Mouse (Mus musculus) lung, postnatal 0 days (tissue): ENCODE measurements around the gene Bad. TPM values are rescaled to one million over a fixed set of nuclear protein-coding genes. Genes with fewer than 3 reads are reported as not detected.
A peak's percentile ranks its signal among the peaks of the same experiment; 100 is the strongest.
"Not testable (repeated sequence)": the region's sequence is repeated elsewhere in the genome, so short reads cannot be mapped to it uniquely, and the experiment has no call there.

Experiments used
- ATAC-seq: fragments of 200-750 bp; cut with Nextera tagmentation; 2 replicates; pipeline ENCODE4 v1.8.0; 2017; ENCODE audit warnings: moderate library complexity
- DNase-seq: peaks from one replicate; pipeline ENCODE4 v3.0.0-alpha.2; 2016; ENCODE audit warnings: low spot score
- H3K27ac ChIP-seq: fragments of 300-500 bp; sonication (generic); 2 replicates; pipeline ENCODE4 v1.5.1; 2014; ENCODE audit warnings: antibody characterized with exemption, mild to moderate bottlenecking, low read length, mixed read lengths
- H3K27me3 ChIP-seq: fragments of 300-500 bp; sonication (generic); replicated peaks from 2 replicates; pipeline ENCODE4 v1.6.1; 2014; ENCODE audit warnings: low read length, mixed read lengths; ENCODE audit not compliant: insufficient read depth
- H3K36me3 ChIP-seq: fragments of 300-500 bp; sonication (generic); 2 replicates; pipeline ENCODE4 v1.6.1; 2014; ENCODE audit warnings: low read length, mixed read lengths; ENCODE audit not compliant: insufficient read depth
- H3K4me1 ChIP-seq: fragments of 300-500 bp; sonication (generic); 2 replicates; pipeline ENCODE4 v1.6.1; 2014; ENCODE audit warnings: antibody characterized with exemption, low read depth, low read length, mixed read lengths; ENCODE audit not compliant: insufficient read depth
- H3K4me2 ChIP-seq: fragments of 300-500 bp; sonication (generic); replicated peaks from 2 replicates; pipeline ENCODE4 v1.6.1; 2014; ENCODE audit warnings: low read depth, mild to moderate bottlenecking, low read length, moderate library complexity, mixed read lengths
- H3K4me3 ChIP-seq: fragments of 300-500 bp; sonication (generic); 2 replicates; pipeline ENCODE4 v1.5.1; 2014; ENCODE audit warnings: low read depth, low read length
- H3K9ac ChIP-seq: fragments of 300-500 bp; sonication (generic); replicated peaks from 2 replicates; pipeline ENCODE4 v1.6.1; 2014; ENCODE audit warnings: low read depth, mild to moderate bottlenecking
- H3K9me3 ChIP-seq: fragments of 300-500 bp; sonication (generic); 2 replicates; pipeline ENCODE4 v1.6.1; 2016; ENCODE audit warnings: low read length, mixed read lengths
- CTCF ChIP-seq: IDR thresholded peaks from 2 replicates; pipeline ENCODE4 v1.5.1; 2016; ENCODE audit warnings: antibody characterized with exemption, mild to moderate bottlenecking
- EP300 ChIP-seq: IDR thresholded peaks from 2 replicates; pipeline ENCODE4 v1.6.1; 2016; ENCODE audit warnings: antibody characterized with exemption, mild to moderate bottlenecking, control low read depth
- WGBS: fragments of 180-500 bp; shearing (Covaris S2); extraction: QIAGEN DNeasy Blood & Tissue Kit; methylation state at CpG from one replicate; pipeline ENCODE4 v1.1.7; 2014; 5-methylcytosine and 5-hydroxymethylcytosine counted together
- polyA plus RNA-seq: library from polyadenylated mRNA; unstranded; fragments of >200 nt; fragmentation: Nextera tagmentation; extraction: Ambion mirVana; gene quantifications from 2 replicates; pipeline ENCODE4 v1.2.1, GENCODE M21; 2015

Gene Bad
- polyA plus RNA-seq, 1 experiment from 2014 or later: 106 TPM

- Histone ChIP-seq H3K27ac (no peak overlapping the region), H3K4me2 (peak overlapping the region; percentile 98; the same call in 1 of the 2 replicates), H3K9ac (no peak overlapping the region), H3K4me3 (no peak overlapping the region), H3K36me3 (no peaks in the 10 kb centered on the region), H3K4me1 (peaks cover 1% of the 10 kb centered on the region), H3K9me3 (no peaks in the 10 kb centered on the region), H3K27me3 (no peaks in the 10 kb centered on the region)
- no peak for DNase-seq
- TF ChIP-seq CTCF: no peak
- TF ChIP-seq EP300: no peak
- no peak for ATAC-seq
- 77% methylated on average over 10 of the region's 10 CpGs for WGBS
Measured at GRCm38 (mm10) chr19:6985951-6986708, 44.5 kb downstream of the Bad start.

- no peak for TF ChIP-seq EP300
- TF ChIP-seq CTCF: no peak
- 0% methylated on average over 42 of the region's 85 CpGs for WGBS
- H3K9me3 ChIP-seq: no peaks in the 10 kb centered on the region
- peak within 1 kb of the TSS; percentile 81 for H3K4me3 ChIP-seq
- H3K4me2 ChIP-seq: peak within 1 kb of the TSS; percentile 98
- no peaks in the 10 kb centered on the region for H3K27me3 ChIP-seq
- peaks cover 4% of the 10 kb centered on the region; the same call in 1 of the 2 replicates for H3K4me1 ChIP-seq
- peak; percentile 53 for DNase-seq
- H3K9ac ChIP-seq: peak within 1 kb of the TSS; percentile 70
- no peaks in the 10 kb centered on the region for H3K36me3 ChIP-seq
- peak; percentile 56 for ATAC-seq
- peak within 1 kb of the TSS; percentile 75 for H3K27ac ChIP-seq
Measured at GRCm38 (mm10) chr19:6987061-6987903, 45.6 kb downstream of the Bad start, which contains the start of gene Vegfb. Gene Vegfb (minus strand): TSS chr19:6987651.

DNA sequence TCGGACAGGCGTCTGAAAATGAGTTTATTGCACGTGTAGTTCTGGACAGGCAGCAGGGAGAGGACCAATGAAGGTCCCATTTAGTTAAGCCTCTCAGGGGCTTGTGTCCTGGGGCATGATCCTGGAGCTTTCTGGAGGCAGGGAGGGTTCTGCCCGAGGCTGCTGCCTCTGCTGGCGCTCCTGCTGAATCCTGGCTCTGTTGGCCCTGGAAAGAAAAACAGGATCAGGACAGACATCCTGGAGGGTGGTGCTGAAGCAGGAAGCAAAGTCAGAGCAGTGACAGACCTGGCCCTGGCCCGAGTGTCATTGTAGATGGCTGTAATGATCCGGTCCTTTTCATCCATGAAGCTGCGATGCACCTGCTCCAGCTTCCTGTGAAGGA, 46.2 kb downstream of the Bad start:
- H3K36me3 ChIP-seq: no peaks in the 10 kb centered on the region
- 7% methylated on average over 8 of the region's 8 CpGs for WGBS

DNA sequence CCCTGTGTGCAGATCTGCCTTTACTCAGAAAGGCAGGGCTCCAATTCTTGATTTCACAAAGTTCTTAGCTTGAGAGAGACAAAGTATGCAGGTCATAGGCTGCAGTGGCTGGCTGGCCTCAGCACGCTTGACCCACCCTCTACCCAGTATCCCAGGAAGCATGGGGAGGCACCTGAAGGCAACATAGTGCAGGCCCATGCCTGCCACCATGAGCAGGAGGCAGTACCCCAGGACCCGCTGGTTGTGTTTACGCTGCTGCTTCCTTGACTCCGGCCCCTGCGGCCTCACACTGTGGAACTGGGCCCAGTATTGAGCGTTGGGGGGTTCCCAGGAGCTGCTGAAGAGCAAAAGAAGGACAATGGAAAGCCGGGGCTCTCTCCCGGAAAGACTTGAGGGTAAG, 47.6 kb downstream of the Bad start:
- TF ChIP-seq EP300 (no peak), CTCF (no peak)
- Histone ChIP-seq H3K4me1 (peaks cover 8% of the 10 kb centered on the region; the same call in 1 of the 2 replicates), H3K27me3 (no peaks in the 10 kb centered on the region), H3K27ac (no peak overlapping the region), H3K4me3 (no peak overlapping the region), H3K9me3 (no peaks in the 10 kb centered on the region), H3K4me2 (no peak overlapping the region), H3K9ac (no peak overlapping the region), H3K36me3 (no peaks in the 10 kb centered on the region)
- ATAC-seq: no peak
- 74% methylated on average over 8 of the region's 8 CpGs for WGBS
- DNase-seq: no peak

More for the DNA sequence above, 46.2 kb downstream of the Bad start:
- H3K9me3 ChIP-seq: no peaks in the 10 kb centered on the region
- H3K27ac ChIP-seq: 0 out of 2 replicates have a peak overlapping the region, but pooled peaks have one; percentile 75
- peak overlapping the region; percentile 81 for H3K4me3 ChIP-seq
- TF ChIP-seq EP300: no peak
- no peak for TF ChIP-seq CTCF
- H3K4me2 ChIP-seq: peak overlapping the region; percentile 98
- peak overlapping the region; percentile 70 for H3K9ac ChIP-seq
- peaks cover 6% of the 10 kb centered on the region; the same call in 1 of the 2 replicates for H3K4me1 ChIP-seq
- no peak for DNase-seq
- no peak for ATAC-seq
- no peaks in the 10 kb centered on the region for H3K27me3 ChIP-seq

DNA sequence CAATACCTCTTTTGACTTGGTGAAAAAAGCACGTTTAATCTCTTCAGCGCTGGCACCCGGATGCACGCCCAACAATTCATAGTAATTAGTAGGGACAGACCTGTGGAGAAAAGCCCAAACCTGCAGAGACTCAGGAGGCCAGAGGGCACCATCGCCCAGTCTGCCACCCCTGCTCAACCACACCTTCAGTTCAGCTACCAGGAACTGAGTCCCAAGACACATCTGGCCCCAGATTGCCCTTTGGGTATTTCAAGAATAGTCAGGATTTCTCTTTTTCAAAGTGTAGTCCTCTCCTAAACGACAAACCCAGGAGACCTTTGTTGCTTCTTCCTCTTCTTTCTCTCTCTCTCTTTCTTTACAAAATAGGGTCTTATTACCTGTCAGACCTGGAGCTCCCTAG, 49.1 kb downstream of the Bad start:
- H3K36me3 ChIP-seq: no peaks in the 10 kb centered on the region
- peaks cover 17% of the 10 kb centered on the region; the same call in 1 of the 2 replicates for H3K4me1 ChIP-seq
- ATAC-seq (no peak), DNase-seq (no peak)
- 89% methylated on average over 6 of the region's 6 CpGs for WGBS
- H3K9me3 ChIP-seq: no peaks in the 10 kb centered on the region
- H3K4me3 ChIP-seq: no peak overlapping the region
- no peaks in the 10 kb centered on the region for H3K27me3 ChIP-seq
- H3K9ac ChIP-seq: no peak overlapping the region
- H3K27ac ChIP-seq: no peak overlapping the region
- H3K4me2 ChIP-seq: no peak overlapping the region
- TF ChIP-seq CTCF (no peak), EP300 (no peak)

GRCm38 (mm10) chr19:6991166-6991565, 49.5 kb downstream of the Bad start:
- not testable (repeated sequence) for H3K4me3 ChIP-seq, H3K36me3 ChIP-seq, H3K27me3 ChIP-seq, H3K27ac ChIP-seq, H3K9ac ChIP-seq, DNase-seq, H3K4me2 ChIP-seq, ATAC-seq, H3K9me3 ChIP-seq
- peaks cover 17% of the 10 kb centered on the region; the same call in 1 of the 2 replicates for H3K4me1 ChIP-seq
- WGBS: 86% methylated on average over 6 of the region's 6 CpGs
